Mouse (Mus musculus) testis, postnatal 14 days (tissue): ENCODE measurements around the gene Trim38.

ENCODE experiments used
- DNase-seq: peaks from one replicate; pipeline ENCODE4 v3.0.0; 2021; ENCODE audit warnings: low spot score

The Trim38 gene

GRCm38 (mm10) chr13:23761871-23762821 lies 7.6 kb upstream of the Trim38 start, which contains the start of gene Hist1h3a:
Hist1h3a (minus strand) TSS chr13:23762386.
- DNase-seq = peak; percentile 87

DNA sequence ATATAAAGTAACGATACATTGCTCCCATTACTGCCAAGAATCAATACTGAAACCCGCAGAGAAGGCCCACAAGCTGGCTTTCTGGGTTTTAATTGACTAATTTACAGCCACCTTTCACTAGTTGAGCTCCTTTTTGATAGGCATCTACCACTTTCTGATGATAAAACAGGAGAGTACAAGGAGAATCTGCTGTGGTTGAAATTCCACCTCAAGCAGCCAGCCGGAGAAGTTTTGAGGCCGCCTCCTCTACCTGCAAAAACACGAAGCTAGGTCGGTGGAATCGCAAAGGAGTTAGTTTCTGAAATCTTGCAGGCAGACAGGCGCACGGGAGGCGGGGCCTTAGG lies 6.5 kb upstream of the Trim38 start:
- DNase-seq = no peak

- DNase-seq = peak; percentile 94
These were observed 6.0 kb upstream of the Trim38 start, which contains the start of gene Hist1h1a for GRCm38 (mm10) chr13:23763586-23764323. Hist1h1a (plus strand) TSS chr13:23763666.

DNA sequence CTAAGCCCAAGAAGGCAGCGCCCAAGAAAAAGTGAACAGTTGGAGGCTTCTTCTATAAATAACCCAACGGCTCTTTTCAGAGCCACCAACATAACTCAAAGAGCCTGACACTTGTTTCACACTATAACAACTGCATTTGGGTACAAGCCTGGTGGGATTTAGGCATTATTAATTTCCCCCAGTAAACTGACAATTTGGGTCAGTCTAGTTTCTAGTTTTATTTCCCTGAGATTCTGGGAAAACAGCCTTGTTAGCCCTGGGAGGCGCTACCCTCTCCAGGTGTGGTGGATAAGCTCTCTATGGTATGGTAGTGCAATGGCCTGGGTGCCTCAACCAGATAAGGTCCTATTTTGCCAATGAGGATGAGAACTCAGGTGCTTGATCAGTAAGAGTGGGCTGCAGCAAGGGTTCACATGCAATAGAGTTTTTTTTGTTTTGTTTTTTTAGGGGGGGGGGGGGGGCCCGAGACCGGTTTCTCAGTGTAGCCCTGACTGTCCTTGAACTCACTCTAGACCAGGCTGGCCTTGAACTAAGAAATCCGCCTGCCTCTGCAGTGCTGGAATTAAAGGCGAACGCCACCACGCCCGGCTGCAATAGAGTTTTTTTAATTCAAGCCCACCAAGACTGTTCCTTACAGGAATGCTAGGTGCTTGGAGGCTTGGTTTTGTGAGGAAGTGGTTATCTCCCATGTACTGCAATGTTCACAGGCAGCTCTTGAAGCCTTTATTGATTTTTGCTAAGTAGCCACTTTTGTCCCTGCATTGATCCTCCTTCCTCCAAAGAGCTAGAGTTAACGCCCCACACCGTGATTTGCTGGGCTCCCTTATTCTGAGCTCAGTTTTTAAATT lies 5.2 kb upstream of the Trim38 start:
- DNase-seq = peak; percentile 58

GRCm38 (mm10) chr13:23765172-23765513 lies 4.6 kb upstream of the Trim38 start:
- DNase-seq = no peak

DNA sequence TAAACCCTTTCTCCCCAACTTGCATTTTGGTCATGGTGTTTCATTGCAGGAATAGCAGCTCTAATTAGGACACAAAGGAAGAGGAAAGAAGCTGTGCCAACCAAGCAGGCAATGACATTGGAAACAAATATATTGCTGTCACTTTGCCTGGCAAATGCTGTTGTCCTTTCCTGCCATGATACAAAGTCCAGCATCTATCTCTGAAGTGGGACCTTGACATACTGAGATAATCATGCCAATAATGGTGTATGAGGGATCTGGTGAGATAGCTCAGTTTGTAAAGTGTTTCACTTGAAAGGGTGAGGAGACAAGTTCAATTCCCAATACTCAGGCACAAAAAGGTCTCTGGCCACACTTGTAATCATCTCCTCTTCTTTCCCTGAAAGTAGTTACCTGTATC lies 2.9 kb upstream of the Trim38 start:
- DNase-seq = no peak

GRCm38 (mm10) chr13:23768834-23769397 lies 797 bp upstream of the Trim38 start:
- no peak for DNase-seq

DNA sequence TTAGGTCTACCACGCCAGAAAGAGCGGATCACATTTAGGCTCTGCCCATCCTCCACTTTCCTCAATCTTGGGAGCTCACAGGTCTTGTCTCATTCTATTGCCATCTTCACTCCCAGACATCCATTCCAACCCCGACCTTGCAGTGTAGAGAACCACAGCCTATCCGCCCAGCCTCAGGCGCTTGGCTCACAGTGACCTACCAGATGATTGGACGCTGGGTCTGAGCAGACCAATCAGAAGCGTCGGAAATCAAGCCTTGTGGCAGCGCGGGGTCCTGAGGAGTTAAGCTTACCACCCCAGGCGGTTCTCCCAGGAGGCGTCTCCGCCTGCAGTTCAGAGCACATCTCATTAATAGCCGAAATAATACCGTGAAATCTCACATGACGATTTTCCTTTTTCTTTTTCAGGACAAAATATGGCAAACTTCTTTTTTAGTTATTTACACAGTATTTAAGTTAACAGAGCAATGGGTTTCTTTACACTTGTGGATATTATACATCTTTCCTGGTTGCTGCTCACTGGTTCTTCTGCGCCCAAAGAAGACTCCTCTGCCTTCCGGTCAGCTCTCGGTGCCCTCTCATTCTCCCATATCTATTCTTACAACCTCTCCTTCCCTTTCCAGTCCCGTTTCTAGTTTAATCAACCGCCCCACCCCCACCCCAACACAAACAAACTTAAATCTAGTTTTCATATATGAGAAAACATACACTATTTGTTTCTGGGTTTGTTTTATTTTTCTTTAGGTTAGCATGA lies 3.0 kb downstream of the Trim38 start:
- DNase-seq = peak; percentile 90

DNA sequence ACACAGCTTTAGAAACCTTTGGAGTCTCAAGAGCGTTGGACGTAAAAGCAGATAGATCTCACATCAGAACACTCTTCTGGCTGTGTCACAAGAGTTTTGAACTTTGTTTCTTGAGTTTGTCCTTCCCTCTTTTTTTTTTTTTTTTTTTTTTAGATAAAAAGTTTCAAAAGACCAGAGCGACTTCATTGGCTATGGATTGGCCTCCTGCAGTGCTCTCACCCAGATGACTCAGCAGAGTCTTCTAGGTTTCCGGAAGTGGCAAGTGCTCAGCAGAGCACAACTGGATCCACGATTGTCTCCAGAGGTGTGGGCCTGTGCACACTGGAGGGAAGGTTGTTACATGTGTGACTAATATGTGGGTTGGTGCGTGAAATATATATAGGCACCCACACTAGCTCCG lies 8.6 kb downstream of the Trim38 start:
- no peak for DNase-seq

DNA sequence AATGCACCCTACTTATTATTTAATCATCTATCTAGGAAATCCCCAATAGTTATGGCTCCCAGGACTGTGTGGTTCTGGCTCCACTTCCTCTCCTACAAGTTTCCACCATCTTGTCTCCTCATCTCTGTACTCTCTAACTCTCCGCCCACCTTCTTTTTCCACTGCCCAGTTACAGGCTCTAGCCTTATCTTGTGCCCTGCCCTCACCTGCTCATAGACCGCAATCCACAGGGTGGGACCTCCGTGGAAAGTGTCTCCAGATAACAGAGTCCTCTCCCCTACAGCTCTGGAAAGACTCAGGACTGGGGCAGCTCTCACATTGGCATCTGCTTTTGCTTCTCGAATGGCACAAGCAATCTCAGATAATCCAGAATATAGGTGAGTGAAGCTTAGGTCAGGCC lies 9.3 kb downstream of the Trim38 start:
- DNase-seq = no peak

DNA sequence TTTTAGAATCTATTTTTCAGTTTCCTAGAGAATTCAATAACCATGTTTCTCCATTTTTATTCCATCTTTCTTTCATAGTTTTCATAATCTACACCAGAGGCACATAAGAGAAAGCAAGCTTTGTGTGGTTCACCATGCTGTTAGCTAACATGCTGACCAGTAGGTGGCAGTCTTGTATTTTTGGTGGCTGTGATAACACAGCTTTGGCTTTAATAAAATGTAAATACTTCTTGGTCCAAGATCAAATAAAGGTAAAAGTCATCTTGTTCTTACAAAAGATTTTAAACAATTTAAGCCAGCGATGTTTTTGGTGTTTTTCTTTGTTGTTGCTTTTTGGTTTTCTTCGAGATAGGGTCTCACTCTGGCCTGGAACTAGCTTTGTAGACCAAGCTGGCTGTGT lies 22.8 kb downstream of the Trim38 start:
- DNase-seq = no peak

DNA sequence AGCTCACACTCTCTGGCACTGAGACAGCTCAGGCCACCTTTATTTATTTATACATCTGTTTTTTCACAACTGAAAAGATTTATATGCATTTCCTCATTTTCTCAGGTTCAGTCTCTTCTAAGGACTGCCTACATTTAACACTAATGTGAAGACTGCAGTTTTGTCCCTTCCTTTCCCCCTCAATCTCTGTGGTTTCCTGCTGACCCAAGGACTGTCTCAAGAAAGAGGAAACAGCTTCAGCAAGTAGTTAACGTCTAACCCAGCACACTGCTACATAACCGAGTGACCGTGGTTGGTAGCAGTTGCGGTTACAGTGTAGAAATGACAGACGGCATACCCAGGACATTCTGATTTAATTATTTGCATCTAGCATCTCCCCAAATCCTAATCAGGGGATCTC lies 29.7 kb downstream of the Trim38 start:
- no peak for DNase-seq

GRCm38 (mm10) chr13:23804532-23804931 lies 34.8 kb downstream of the Trim38 start:
- no peak for DNase-seq

GRCm38 (mm10) chr13:23806422-23807052 lies 36.8 kb downstream of the Trim38 start, which contains the start of gene Slc17a2:
Slc17a2 (plus strand) TSS chr13:23806993.
- DNase-seq = no peak

- no peak for DNase-seq
These were observed 46.4 kb downstream of the Trim38 start for GRCm38 (mm10) chr13:23816148-23816547.

DNA sequence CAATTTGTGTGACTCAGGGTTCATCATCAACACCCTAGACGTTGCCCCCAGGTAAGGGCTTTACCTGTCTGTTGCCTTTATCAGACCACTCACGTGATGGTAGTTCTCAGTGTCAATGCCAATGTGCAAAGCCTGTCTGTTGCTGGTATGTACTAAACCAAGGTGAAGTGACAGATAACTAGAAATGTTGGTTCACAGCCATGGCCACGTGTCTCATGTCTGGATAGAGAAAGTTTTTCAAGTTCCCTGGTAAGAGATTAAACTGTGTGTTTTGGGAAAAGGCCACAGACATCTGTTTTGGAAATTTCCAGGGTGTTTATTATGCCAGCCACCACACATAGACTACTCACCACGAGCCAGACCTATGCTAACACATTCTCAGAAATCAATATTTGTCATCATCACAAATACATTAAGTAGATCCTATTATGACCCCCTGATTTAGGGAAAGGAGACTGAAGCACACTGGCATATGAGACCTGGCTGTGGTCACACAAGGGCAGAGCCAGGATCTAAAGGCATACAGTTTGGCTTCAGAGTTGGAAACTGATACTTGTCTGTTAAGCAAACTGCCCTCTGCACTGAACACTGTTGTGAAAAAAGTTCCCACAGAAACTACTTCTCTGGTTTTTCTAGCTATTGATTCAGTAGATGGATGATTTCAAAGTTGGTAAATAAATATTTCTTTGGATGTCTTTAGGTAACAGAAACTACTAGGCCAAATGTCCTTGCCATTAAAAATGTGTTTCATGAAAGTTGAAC lies 50.6 kb downstream of the Trim38 start:
- DNase-seq = no peak

GRCm38 (mm10) chr13:23822213-23822612 lies 52.5 kb downstream of the Trim38 start:
- DNase-seq = no peak

DNA sequence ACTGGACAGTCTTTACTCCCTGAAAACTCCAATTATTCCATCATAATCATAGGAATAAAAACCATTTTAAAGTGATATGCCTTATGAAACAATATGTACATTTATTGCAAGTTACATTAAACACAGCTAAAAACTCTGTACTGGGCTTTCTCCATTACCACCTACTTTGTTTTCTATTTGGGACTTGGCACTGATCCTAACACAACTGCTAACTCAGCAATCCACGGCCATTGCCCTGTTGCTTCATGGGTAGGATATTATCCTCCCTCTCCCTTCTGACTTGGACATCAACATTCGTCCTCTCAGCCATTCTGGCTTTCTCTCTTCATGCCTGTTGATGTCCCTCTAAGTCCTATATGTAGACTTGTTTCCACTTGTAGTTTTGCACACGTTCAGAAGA lies 56.9 kb downstream of the Trim38 start:
- no peak for DNase-seq

DNA sequence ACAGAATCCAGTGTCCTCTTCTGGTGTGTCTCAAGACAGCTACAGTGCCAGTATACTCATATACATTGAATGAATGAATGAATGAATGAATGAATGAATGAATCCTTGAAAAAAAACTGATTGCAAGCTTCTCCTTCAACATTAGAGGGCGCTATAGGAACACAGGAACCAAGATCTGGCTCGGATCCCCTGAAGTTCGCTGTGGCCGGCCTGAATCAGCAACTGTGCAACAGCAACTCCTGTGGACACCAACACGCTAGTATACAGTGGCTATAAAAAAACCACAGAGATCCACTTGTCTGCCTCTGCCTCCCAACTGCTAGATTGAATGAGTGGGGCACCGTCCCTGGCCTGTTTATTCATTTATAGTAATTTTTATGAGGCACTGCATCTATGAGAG lies 63.3 kb downstream of the Trim38 start:
- peak; percentile 5 for DNase-seq

DNA sequence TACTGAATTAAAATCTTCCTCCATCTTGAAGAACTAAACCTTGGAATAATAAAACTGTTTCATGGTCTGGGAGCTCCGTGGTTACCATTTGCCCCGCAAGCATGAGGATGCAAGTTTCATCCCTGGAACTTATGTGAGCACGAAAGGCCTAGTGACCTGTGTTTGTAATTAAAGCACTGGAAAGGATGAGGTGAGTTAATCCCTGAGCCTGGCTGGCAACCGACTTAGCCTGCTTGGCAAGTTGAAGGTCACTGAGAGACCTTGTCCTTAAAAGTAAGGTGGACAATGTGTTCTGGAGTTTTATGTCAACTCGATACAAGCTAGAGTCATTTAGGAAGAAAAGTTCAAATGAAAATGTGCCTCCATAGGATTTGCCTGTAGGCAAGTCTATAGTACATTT lies 65.1 kb downstream of the Trim38 start:
- no peak for DNase-seq
